Mouse (Mus musculus): ENCODE measurements around the gene Gm1043.

Gm1043 gene

DNA sequence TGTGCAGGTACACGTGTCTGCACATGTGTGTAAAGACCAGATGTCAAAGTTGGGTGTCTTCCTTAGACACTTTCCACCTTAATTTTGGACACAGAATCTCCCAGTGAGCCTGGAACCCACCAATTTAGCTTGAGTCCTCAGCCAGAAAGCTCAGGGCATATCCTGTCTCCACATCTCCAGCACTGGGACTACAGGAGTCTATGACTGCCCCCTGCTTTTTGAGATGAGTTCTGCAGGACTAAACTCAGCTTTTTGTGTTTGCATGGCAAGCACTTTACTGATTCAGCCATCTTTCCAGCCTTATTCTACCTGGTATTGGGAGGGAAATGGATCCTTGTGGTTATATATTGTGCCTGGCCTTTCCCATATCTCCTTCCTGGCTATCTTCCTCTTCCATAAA, 120.2 kb downstream of the Gm1043 start:
- DNase-seq (ENCODE audit: low spot score), result no peak

DNA sequence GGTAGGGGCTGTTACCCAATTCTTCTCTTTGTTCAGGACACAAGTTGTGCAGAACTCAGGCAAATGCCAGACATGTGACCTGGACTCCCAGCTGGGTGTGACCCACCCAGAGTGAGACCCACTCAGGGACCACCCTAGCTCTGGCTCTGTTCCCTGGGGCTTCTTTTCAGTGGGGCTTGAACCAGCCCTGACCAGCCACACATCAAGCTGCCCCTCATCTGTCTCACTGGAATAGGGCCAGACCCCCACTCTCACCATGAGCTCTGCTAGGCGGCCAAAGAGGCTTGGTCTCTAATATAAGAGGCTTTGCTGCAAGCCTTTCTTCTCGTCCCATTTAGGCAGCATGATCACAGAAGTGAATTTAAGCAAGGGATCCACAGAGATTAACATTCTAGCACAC, 121.2 kb downstream of the Gm1043 start:
- no peak for DNase-seq (ENCODE audit: low spot score)

DNA sequence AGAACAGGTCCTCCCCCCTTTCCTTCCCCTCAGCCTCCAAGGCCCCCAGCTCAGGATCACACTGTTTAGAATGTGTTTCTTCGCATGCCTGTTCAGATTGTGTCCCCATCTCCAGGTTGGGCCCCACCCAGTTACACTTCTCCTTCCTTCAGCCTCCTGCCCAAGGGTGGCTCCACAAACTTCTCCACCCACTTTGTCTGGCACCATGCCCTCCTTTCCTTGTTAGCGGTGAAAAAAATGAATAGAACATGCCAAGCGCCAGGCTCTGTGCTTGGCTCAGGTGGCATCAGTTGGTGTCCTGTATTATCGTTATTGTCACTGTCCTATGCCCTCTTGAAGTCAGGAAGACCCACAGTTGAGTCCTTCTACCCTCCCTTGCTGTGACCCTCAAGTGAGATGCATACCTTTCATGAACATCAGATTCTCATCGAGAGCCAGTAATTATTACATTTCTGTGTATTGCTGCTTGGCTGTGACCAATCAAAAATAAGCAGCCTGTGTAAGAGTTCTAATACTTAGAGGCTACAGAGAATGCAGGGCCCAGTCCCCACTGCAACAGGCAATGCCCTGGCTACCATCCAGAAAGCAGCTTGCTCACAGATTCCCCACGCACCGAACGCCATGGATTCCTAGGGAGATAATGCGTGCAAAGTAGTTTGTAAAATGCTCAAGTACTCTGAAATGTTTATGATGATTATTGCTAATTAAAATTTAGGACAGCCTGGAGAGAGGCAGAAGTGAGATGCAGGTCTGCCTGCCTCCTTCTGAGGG, 128.0 kb downstream of the Gm1043 start:
- no peak for DNase-seq (ENCODE audit: low spot score)

DNA sequence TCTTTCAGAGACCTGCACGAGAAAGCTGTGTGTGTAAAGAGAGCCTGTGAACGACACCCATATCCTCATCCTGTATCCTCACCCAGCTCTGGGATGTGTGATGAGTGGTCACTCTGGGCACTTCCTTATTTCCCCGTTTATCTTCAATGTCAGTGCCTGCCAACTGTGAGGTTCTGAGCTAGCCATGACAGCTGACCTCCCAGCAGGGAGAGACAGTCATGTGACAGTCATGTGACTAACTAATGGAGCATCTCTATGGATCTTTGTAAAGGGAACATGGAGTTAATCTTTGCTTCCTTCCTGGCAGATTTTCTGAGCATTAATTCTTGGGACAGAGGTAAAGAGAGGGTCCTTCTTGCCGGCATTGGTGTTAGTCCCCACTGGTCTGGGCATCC, 128.5 kb downstream of the Gm1043 start:
- no peak for DNase-seq (ENCODE audit: low spot score)

DNA sequence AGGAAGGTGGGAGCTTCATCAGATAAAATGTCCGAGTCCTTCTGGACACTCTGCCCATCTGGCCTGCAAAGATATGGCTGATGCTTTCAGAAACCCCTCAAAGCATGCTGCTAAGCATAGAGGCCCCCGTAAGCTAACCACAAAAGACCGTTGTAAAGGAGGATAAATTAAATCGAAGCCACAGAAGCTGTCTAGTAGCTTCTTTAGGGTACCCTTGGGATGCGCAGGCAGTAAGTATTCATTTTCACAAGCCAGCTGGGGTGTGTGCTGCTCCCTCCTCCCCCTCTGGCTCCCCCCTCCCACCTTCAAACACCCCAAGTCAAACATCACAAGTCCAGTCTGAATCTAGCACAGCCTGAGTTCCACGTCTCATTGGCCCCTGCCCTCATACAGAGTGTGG, 129.4 kb downstream of the Gm1043 start:
- no peak for DNase-seq (ENCODE audit: low spot score)

DNA sequence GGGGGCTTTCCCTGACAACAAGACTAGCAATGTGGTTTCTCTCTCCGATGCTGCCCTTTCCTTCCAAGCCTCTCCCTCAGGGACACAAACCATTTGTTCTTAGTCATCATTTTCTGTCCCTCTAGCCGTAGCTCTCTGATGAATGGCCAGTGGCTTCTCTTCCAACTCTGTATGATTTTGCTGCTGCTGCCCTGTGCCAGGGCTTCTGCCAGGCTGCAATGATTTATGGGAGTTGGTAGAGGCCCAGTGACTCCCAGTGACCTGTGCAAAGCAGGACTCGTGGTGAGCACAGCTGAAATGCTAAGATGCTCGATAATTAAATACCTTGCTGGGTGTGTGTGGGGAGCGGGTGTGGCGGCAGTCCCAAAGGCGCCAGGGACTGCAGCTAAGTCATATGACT, 130.1 kb downstream of the Gm1043 start:
- DNase-seq (ENCODE audit: low spot score), result no peak

DNA sequence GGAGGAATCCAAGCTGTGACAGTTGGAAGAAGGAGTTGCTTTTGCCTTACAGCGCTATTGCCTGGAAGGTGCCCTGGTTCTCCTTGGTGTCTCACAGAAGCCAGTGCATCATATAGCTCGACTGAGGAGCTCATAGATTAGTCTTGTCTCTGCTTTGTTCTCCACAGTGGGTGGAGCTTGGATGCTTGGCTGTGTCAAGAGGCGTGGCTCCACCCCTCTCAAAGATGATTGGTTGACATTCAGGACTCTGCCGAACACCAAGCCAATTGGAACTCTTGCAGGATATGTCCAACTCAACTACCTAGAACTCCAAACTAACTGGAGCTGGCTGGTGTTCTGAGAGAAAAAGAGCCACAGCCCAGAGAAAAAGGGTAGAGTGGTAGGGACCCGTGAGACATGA, 134.4 kb downstream of the Gm1043 start:
- DNase-seq (ENCODE audit: low spot score), result peak; percentile 48

DNA sequence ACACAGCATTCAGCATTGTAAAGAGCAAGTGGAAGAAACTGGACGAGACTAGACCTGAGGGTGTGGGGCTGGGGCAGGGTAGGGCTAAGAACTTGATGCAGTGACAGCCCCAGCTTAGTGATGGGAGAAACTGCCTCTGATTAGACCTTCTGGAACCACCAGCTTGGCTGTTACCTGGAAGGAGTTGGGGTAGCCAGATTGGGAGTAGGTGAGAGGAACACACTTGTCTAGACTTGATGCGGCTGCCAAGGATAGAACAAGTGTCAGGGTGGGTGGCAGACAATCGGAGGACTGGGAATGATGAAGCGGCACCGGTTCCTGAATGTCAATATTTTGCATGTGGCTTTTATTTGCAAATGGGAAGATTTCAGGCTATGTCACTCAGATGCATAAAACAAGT, 135.4 kb downstream of the Gm1043 start:
- no peak for DNase-seq (ENCODE audit: low spot score)

DNA sequence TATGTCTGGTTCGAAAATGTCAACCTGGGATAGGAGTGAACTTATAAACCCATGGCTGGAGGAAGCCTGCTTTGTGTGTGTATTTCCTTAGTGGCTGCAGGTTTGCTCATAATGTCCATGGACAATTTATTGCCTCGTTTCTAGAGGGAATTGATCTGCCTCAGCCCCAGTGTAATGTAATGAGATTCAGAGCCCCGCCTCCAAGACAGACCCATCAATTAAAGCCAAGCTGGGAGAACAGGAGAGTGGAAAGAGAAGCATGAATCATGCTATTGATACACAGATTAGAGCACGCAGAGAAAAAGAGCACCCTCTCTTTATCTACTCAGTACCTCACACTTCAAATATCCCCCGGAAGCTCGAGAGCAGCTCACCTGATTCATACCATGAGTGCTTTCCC, 136.4 kb downstream of the Gm1043 start:
- DNase-seq (ENCODE audit: low spot score), result no peak

DNA sequence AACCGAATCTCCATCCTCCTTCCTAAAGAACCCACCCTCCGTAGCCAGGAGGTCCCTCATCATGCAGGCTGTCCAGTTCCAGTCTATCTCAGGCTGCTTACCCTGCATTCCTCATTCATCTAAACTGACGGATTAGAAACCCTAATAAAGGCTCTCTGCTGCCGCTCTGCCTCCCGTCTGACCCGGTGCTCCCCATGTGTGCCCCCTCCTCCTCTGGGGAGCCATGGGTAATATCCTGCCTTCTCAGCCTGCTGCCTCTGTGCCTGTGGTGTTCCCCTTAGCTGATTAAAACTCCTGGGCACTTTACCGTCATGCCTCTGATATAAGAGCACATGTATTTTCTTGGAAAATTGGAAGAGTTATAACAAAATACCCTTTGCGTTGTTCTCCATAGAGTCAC, 137.1 kb downstream of the Gm1043 start:
- DNase-seq (ENCODE audit: low spot score), result no peak

DNA sequence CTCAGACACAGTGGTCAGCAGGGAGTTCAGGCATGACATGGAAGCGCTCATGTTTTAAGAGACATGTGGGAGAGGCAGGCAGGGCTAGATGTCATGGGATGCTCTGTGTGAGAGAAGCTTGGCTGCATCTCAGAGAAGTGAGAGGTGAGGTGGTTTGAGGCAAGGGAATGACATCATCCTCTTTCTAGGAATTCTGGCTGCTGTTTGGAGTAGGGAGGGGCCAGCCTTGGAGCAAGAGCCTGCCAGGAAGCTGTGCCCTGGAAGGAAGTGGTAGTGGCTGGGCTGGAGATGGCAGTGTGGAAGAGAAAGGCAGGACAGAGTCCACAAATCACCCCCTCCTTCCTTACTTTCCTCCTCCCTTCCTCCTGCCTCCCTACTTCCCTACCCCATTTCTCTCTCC, 140.5 kb downstream of the Gm1043 start:
- DNase-seq (ENCODE audit: low spot score), result no peak

DNA sequence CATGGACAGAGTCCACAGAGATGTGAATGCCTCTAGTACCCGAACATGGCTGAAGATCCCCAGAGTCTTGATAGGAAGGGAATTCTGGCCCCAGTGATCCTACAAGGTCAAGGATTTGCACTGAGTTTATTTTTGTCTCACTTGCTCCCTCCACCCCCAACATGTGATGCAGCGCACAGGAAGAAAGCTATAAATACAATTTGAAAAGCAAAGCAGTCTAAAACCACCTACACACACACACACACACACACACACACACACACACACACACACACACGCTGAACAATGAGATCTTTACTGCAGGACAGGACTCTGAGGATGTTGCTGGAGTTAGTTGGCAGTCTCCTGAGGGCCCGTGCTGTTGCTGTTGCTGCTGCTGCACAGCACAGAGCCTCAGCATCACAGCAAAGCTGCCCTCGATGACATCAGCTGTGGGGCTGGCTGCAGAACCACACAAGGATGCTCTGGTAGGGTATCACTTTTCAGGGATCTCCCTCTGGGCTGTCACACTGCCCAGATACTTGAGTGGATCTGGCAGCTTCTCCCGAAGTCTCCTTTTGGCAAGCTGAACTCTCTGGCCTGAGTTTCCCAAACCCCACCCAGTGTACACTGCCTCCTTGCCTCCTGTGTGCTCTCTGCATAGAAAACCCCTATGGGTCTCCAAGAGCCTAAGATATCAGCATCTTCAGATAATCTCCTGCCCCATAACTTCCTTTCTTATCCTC, 142.9 kb downstream of the Gm1043 start:
- no peak for DNase-seq (ENCODE audit: low spot score)

DNA sequence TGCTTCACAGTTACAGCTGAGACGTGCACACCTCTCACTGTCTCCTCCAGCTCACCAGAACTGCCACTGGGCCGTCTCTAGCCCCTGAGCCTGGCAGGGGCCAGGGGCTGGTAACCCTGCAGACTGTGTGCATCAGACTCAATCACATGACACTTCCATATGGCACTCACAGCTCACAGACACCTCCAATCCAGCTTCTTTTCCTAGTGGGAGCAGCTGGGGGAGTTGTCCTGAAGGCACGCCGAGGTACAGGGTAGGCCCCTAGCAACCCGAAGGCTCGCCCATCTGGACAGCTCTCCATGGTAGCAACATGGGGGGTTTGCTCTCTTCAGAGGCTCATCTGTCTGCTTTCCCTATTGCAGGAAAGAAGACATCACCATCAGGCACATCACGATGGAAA, 143.7 kb downstream of the Gm1043 start:
- no peak for DNase-seq (ENCODE audit: low spot score)

DNA sequence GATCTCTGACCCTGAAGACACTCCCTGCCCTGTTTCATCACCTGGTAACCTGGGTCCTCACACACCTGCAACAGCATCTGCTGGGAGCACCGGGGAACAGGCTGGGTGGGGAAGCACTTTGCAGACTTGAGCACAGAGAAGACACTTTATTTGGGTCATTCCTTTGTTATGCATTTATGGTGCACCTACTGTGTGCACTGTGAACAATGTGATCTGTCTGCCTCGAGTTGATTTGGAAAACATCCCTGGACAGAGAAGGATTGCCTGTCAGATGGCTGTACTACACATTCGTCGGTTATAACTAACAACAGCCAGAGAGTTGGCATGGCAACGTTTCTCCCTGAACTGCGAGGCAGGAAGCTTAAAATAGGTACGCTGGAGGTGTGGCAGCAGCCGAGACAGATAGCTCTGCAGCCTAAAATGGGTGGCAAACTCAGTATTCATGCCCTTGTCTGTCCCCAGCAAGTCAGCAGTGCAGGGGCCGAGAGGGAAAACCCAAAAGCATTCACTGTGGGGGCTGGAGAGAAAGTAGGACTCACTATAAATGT, 147.9 kb downstream of the Gm1043 start:
- no peak for DNase-seq (ENCODE audit: low spot score)

DNA sequence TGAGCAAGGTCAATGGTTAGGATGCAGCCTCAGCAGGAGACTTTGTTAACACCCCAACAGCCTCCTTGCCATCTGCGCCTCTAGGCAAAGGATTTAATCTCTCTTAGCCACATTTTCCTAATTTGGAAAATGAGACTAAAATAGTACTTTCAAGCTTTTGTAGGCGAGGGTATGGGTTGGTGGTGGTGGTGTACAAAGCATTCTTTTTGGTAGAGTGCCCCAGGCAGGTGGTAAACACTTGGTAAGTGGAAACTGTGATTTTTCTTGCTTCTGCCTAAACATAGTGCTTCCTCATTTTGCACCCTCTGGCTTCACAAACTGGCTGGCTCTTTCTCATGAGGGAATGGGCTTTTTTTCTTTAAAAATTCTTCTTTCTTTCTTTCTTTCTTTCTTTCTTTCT, 153.5 kb downstream of the Gm1043 start:
- DNase-seq (ENCODE audit: low spot score), result no peak

DNA sequence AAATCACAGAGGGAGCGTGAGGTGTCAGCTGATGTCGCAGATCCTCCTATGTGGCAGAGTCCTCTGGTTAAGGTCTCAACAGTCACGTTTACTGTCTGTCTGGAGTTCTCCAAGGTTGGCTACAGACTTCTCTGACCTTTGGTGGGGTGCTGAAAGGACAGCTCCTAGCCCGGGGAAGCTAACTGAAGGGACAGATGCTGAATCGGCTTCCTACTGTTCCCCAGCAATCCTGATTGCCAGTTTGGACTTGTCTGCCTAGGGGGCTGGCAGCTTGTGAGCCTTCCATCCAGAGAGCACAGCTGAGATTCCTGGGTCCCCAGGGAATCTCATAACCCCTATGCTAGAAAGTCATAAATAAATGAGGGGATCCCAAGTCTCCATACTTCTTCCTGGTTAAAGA, 155.4 kb downstream of the Gm1043 start:
- peak; percentile 85 for DNase-seq (ENCODE audit: low spot score)

DNA sequence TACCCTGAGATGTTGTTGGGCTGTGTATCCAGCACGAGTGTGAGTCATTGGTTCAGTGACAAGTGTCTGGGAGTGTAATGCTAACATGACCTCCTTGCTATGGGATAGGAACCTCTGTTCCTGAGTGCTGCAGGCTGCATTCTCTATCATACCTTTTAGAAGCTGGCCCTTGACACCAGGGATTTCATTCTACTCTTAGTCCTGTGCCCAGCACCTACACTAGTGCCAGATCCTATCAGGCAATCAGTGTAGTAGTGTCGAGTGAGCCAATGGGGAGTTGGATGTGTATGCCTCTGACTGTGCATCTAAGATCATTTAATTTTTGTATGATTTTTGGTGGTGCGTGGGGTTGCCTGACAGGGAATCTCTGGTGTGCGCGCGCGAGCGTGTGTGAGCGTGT, 156.1 kb downstream of the Gm1043 start:
- no peak for DNase-seq (ENCODE audit: low spot score)

DNA sequence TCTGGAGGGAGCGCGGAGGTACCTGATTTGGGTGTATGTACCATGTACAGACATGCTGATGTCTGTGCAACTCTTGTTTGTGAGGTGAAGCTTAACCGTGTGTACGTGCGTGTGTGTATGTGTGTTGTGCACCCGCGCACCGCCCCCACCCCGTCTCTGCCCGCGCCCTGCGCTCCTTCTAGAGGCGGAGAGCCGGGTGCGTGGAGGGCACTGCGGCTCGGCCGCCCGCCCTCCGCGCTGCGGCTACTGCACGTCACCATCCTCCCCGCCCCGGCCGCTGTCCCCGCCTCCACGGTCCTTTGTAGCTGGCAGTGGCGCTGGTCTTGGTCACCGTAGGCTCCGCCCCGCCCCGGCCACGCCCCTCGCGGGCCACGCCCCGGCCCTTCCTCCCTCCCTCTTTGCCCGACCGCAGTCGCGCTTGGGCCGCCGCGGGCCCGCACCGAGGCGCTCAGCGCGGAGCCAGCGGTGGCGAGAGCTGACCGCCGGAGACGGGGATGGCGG, 156.5 kb downstream of the Gm1043 start, which contains the start of gene Crmp1:
Crmp1 (plus strand) TSS at position 290 of the 501 bp plus-strand sequence.
- DNase-seq (ENCODE audit: low spot score), result peak; percentile 86

DNA sequence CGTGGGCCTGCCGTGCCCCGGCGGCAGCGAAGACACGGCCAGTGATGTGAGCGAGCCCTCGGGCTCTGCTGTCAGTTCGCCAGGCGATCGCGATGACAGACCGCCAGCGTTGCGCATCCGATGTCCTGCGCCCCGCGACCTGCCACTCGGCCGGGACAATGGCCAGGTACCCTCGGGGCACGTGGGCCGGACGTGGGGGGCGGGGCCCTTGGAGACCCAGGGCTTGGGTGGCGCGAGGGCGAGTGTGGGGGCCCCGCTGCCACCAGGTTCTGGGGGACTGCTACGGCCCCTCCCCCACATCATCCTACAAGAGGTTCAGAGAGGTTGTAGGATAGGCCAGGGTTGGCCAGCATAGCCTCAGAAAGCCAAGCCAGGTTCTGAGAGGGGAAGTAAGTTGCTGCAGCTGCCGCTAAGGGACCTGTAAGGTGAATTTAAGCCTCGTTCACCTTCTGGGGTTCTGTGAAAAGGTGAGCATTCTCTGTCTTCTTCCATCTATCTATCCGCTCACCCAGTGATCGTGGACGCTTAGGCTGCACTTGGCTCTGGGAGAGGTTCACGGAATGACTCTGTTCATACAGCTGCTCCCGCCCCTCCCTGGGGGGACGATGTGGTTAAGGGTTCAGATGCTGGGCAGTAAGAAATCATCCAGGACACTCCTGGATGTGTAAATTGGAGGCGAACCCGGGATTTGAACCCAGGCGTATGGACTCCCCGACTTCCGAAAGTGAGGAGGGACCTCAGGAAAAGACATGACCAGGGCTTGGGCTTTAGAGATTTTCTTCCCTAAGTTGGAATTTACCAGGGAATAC, 157.4 kb downstream of the Gm1043 start:
- peak; percentile 14 for DNase-seq (ENCODE audit: low spot score)

DNA sequence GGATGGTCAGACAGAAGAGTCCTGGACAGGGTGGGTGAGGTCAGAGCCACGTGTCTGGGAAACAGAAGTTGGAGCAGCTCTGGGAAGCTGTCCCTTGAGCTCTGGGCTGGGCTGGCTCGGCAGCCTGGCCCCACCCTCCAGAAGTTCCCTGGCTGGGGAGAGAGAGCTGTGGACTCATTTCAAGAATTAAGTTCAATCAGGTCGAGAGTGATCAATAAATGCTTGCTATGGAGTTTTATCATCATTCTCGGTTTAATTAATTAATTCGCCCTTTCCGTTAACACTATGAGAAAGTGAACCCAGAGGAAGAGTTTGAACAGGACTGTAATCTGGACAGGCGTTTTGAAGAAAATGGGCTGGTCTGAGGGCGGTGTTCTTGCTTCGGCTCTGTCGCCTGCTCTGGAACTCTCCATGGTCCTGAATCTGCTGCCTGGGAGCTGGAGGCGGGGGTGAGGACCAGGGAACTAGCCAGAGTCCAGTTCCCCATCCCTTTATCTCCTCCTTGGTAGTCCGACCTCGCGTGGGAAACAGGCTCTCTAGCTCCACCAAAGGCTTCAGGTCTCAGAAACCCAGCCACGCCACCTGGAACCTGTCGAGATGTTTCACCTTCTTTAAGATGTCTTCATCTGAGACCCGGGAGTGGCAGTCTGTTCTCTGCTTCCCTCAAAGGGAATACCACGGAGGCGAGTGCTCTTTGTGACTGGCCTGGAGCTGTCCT, 158.2 kb downstream of the Gm1043 start:
- DNase-seq (ENCODE audit: low spot score), result peak; percentile 85

DNA sequence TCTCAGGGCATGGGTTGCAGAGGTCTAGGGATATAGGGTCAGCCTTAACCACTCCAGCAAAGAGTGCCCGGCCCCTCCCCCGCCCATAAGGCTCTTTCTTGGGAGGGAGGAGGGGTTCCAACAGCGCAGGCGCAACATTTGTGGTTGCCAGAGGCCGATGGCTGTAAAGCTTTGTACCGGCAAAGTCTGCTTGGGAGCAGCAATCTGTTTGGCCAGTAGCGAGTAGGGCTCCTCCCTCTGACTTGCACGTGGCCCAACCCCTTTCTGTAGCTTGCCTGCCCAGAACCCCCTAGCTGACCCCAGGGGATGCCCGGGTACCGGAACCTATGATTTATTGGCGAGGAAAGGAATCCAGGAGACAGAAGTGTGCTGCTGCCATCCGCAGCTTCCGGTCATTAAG, 159.0 kb downstream of the Gm1043 start:
- peak; percentile 75 for DNase-seq (ENCODE audit: low spot score)
